In the genomic region with DNA sequence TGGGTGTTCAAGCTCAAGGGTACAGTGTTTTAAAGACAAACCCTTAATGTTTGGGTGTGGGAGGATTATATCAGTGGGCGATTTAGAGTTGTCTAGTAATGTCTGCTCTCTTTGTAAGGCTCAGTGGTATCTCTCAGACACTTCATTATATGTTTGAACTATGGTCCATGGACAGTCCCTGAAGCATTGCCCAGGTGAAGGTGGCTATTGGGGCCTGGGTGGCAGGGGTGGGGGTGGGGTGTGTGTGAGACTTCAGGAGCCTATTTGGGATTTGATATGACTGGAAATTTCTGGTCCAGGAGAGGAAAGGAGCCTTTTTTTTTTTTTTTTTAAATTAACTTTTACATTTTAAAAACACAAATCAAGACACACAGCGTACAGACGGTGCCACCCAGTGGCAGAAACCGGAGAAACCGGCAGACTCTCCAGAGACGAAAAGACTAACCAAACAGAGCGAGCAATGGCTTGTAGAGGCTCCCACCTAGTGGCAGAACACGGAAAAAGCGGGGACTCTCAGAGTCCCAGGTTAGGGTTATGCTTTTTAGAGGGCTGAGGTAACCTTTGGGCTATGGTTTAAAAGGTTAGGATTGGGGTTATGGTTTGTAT, we compare ENCODE assay signal across 8 mouse cellular contexts. TPM values are rescaled to one million over a fixed set of nuclear protein-coding genes. Genes with fewer than 3 reads are reported as not detected.
DNase-seq lines count a peak whose midpoint lies in the region; ATAC-seq lines count a peak whose summit lies in the region.

No protein-coding gene starts in this region.

- no peaks in the 10 kb centered on the region for H3K4me1 ChIP-seq in heart, embryonic 12.5 days (replicated peaks)
- no peaks in the 10 kb centered on the region for H3K4me1 ChIP-seq in embryonic facial prominence, embryonic 11.5 days (ENCODE audit: control insufficient read depth, insufficient read depth, low read length)
- H3K4me1 ChIP-seq in kidney, embryonic 15.5 days, result no peaks in the 10 kb centered on the region
- H3K4me1 ChIP-seq in limb, embryonic 15.5 days, result 0 out of 2 replicates have a peak, but pooled peaks cover 5% of the 10 kb centered on the region

- H3K4me3 ChIP-seq in heart, embryonic 12.5 days, result no peak overlapping the region
- H3K4me3 ChIP-seq in embryonic facial prominence, embryonic 11.5 days (ENCODE audit: low read depth, low read length), result no peak overlapping the region
- no peak overlapping the region for H3K4me3 ChIP-seq in kidney, embryonic 15.5 days (replicated peaks)
- H3K4me3 ChIP-seq in limb, embryonic 15.5 days, result no peak overlapping the region

- no peak; the same call in 1 of the 2 replicates for ATAC-seq in heart, embryonic 12.5 days (ENCODE audit: insufficient number of reproducible peaks, low FRiP score)
- peak; percentile 83 for ATAC-seq in embryonic facial prominence, embryonic 11.5 days (replicated peaks; ENCODE audit: insufficient number of reproducible peaks, low FRiP score, low TSS enrichment, low read depth)
- ATAC-seq in kidney, embryonic 15.5 days (replicated peaks; ENCODE audit: low FRiP score), result peak; percentile 90
- 0 out of 2 replicates have a peak, but pooled peaks have one; percentile 50 for ATAC-seq in limb, embryonic 15.5 days (ENCODE audit: insufficient number of reproducible peaks, low FRiP score, low TSS enrichment, low read depth)

- no peak overlapping the region for H3K4me2 ChIP-seq in heart, embryonic 12.5 days
- no peak overlapping the region for H3K4me2 ChIP-seq in embryonic facial prominence, embryonic 11.5 days (ENCODE audit: low read depth, low read length)
- no peak overlapping the region for H3K4me2 ChIP-seq in kidney, embryonic 15.5 days
- no peak overlapping the region for H3K4me2 ChIP-seq in limb, embryonic 15.5 days

- H3K27me3 ChIP-seq in heart, embryonic 12.5 days (replicated peaks), result peaks cover 10% of the 10 kb centered on the region
- H3K27me3 ChIP-seq in embryonic facial prominence, embryonic 11.5 days (ENCODE audit: control insufficient read depth, insufficient read depth, low read length), result no peaks in the 10 kb centered on the region; the same call in 1 of the 2 replicates
- H3K27me3 ChIP-seq in kidney, embryonic 15.5 days, result peaks cover 13% of the 10 kb centered on the region; the same call in 1 of the 2 replicates
- H3K27me3 ChIP-seq in limb, embryonic 15.5 days, result peaks cover 13% of the 10 kb centered on the region
- no peaks in the 10 kb centered on the region; the same call in 1 of the 2 replicates for H3K27me3 ChIP-seq in splenic B cell, adult 2 months (ENCODE audit: control insufficient read depth, insufficient read depth, low read length, poor library complexity, severe bottlenecking)

- no peaks in the 10 kb centered on the region for H3K36me3 ChIP-seq in heart, embryonic 12.5 days
- no peaks in the 10 kb centered on the region for H3K36me3 ChIP-seq in embryonic facial prominence, embryonic 11.5 days (replicated peaks; ENCODE audit: control insufficient read depth, insufficient read depth, low read depth, low read length)
- H3K36me3 ChIP-seq in kidney, embryonic 15.5 days, result no peaks in the 10 kb centered on the region
- H3K36me3 ChIP-seq in limb, embryonic 15.5 days, result no peaks in the 10 kb centered on the region
- no peaks in the 10 kb centered on the region for H3K36me3 ChIP-seq in splenic B cell, adult 2 months (ENCODE audit: control insufficient read depth, insufficient read depth, low read length, poor library complexity, severe bottlenecking)

- H3K9ac ChIP-seq in heart, embryonic 12.5 days, result no peak overlapping the region
- H3K9ac ChIP-seq in embryonic facial prominence, embryonic 11.5 days (replicated peaks; ENCODE audit: low read length), result no peak overlapping the region
- no peak overlapping the region for H3K9ac ChIP-seq in kidney, embryonic 15.5 days
- no peak overlapping the region for H3K9ac ChIP-seq in limb, embryonic 15.5 days

- peak; percentile 94 for DNase-seq in heart, adult 11 months
- peak; percentile 93 for DNase-seq in embryonic facial prominence, embryonic 11.5 days (ENCODE audit: low spot score)
- DNase-seq in heart, adult 9 months (ENCODE audit: low spot score in 2 of 2), result peak; percentile 46 to 81
- DNase-seq in naive thymus-derived CD4-positive, alpha-beta T cell, adult 2 months (ENCODE audit: low read depth), result peak; percentile 93
- peak; percentile 82 for DNase-seq in splenic B cell, adult 2 months (ENCODE audit: low read depth, low spot score)

- WGBS in heart, embryonic 12.5 days, result 2% methylated on average over 9 of the region's 9 CpGs
- 4% methylated on average over 9 of the region's 9 CpGs for WGBS in embryonic facial prominence, embryonic 11.5 days
- 2% methylated on average over 9 of the region's 9 CpGs for WGBS in kidney, embryonic 15.5 days
- WGBS in limb, embryonic 15.5 days, result 5% methylated on average over 9 of the region's 9 CpGs

- H3K27ac ChIP-seq in heart, embryonic 12.5 days (ENCODE audit: poor library complexity, severe bottlenecking), result no peak overlapping the region
- H3K27ac ChIP-seq in embryonic facial prominence, embryonic 11.5 days (replicated peaks; ENCODE audit: low read depth, low read length), result no peak overlapping the region
- no peak overlapping the region for H3K27ac ChIP-seq in kidney, embryonic 15.5 days
- H3K27ac ChIP-seq in limb, embryonic 15.5 days, result no peak overlapping the region

- H3K9me3 ChIP-seq in heart, embryonic 12.5 days (replicated peaks), result no peaks in the 10 kb centered on the region
- no peaks in the 10 kb centered on the region for H3K9me3 ChIP-seq in embryonic facial prominence, embryonic 11.5 days (replicated peaks; ENCODE audit: control insufficient read depth, low read length)
- no peaks in the 10 kb centered on the region for H3K9me3 ChIP-seq in kidney, embryonic 15.5 days (replicated peaks)
- H3K9me3 ChIP-seq in limb, embryonic 15.5 days, result no peaks in the 10 kb centered on the region

RNA-seq across cellular contexts. Expression of gene Pdcd1, which starts 26.6 kb away (rescaled TPM):
- 0.31 TPM in 1 of 2 replicates, not detected in the other for polyA plus RNA-seq in heart, embryonic 12.5 days (2016; fragmentation: Nextera tagmentation; extraction: Ambion mirVana)
- polyA plus RNA-seq in embryonic facial prominence, embryonic 11.5 days (2014; fragmentation: Nextera tagmentation; extraction: Ambion mirVana), result not detected in 2 replicates
- polyA plus RNA-seq in kidney, embryonic 15.5 days (2015; fragmentation: Nextera tagmentation; extraction: Ambion mirVana), result not detected in 2 replicates
- polyA plus RNA-seq in limb, embryonic 15.5 days (2015; fragmentation: Nextera tagmentation; extraction: Ambion mirVana), result 0.14 and 0.55 TPM in 2 replicates

RNA-seq across cellular contexts. Expression of gene Neu4, which starts 58.7 kb away (rescaled TPM):
- not detected in 2 replicates for polyA plus RNA-seq in heart, embryonic 12.5 days (2016; fragmentation: Nextera tagmentation; extraction: Ambion mirVana)
- not detected in 2 replicates for polyA plus RNA-seq in embryonic facial prominence, embryonic 11.5 days (2014; fragmentation: Nextera tagmentation; extraction: Ambion mirVana)
- polyA plus RNA-seq in kidney, embryonic 15.5 days (2015; fragmentation: Nextera tagmentation; extraction: Ambion mirVana), result not detected in 2 replicates
- polyA plus RNA-seq in limb, embryonic 15.5 days (2015; fragmentation: Nextera tagmentation; extraction: Ambion mirVana), result not detected in 2 replicates
